Mouse (Mus musculus) liver, postnatal 0 days (tissue): Measurements from ENCODE around the gene Ifi203.
"Not testable (repeated sequence)": the region's sequence is repeated elsewhere in the genome, so short reads cannot be mapped to it uniquely, and the experiment has no call there.

Experiments
- CTCF ChIP-seq: sonication (generic); IDR thresholded peaks from 2 replicates; pipeline ENCODE4 v1.5.1; 2016; ENCODE audit warnings: antibody characterized with exemption, low read depth
- EP300 ChIP-seq: IDR thresholded peaks from 2 replicates; pipeline ENCODE4 v1.6.1; 2016; ENCODE audit warnings: antibody characterized with exemption, low read depth, mild to moderate bottlenecking

GRCm38 (mm10) chr1:173959998-173960397 is 17.5 kb upstream of the Ifi203 start:
- TF ChIP-seq CTCF, EP300: not testable (repeated sequence)
